8 mouse cellular contexts compared by ENCODE assay signal in the genomic region with DNA sequence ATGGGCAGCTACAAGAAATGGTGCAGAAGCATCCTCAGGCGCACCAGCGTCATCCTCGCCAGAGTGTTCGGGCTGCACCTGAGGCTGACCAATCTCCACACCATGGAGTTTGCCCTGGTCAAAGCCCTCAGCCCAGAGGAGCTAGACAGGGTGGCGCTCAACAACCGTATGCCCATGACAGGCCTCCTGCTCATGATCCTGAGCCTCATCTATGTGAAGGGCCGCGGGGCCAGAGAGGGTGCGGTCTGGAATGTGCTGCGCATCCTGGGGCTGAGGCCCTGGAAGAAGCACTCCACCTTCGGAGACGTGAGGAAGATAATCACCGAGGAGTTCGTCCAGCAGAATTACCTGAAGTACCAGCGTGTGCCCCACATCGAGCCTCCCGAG. TPM values are rescaled to one million over a fixed set of nuclear protein-coding genes. Genes with fewer than 3 reads are reported as not detected.
DNase-seq lines count a peak whose midpoint lies in the region; ATAC-seq and TF ChIP-seq lines count a peak whose summit lies in the region.

No protein-coding gene starts in this region.

- 0 out of 2 replicates have a peak, but pooled peaks cover 3% of the 10 kb centered on the region for H3K9me3 ChIP-seq in kidney, embryonic 14.5 days (ENCODE audit: control insufficient read depth, low read length)
- H3K9me3 ChIP-seq in forebrain, postnatal 0 days (ENCODE audit: low read length), result 0 out of 2 replicates have a peak, but pooled peaks cover 3% of the 10 kb centered on the region
- H3K9me3 ChIP-seq in neural tube, embryonic 15.5 days (replicated peaks), result no peaks in the 10 kb centered on the region

- no peak for DNase-seq in kidney, adult 8-10 months
- DNase-seq in adrenal gland, postnatal 25 days, result peak; percentile 1
- peak; percentile 12 for DNase-seq in forebrain, postnatal 0 days
- peak; percentile 1 to 5 for DNase-seq in layer of hippocampus, postnatal 36 days
- no peak for DNase-seq in cerebellum, adult 11-12 months
- DNase-seq in thymus, postnatal 14 days, result no peak

- no peaks in the 10 kb centered on the region for H3K27me3 ChIP-seq in kidney, embryonic 14.5 days (ENCODE audit: control insufficient read depth, insufficient read depth, low read length)
- H3K27me3 ChIP-seq in forebrain, postnatal 0 days (ENCODE audit: insufficient read depth, low read length), result no peaks in the 10 kb centered on the region
- H3K27me3 ChIP-seq in neural tube, embryonic 15.5 days (replicated peaks), result no peaks in the 10 kb centered on the region

- H3K4me2 ChIP-seq in kidney, embryonic 14.5 days (replicated peaks; ENCODE audit: low read depth, low read length), result peak overlapping the region; percentile 63
- H3K4me2 ChIP-seq in forebrain, postnatal 0 days (ENCODE audit: low read depth), result peak overlapping the region; percentile 56
- H3K4me2 ChIP-seq in neural tube, embryonic 15.5 days, result peak overlapping the region; percentile 65

- ATAC-seq in kidney, embryonic 14.5 days (ENCODE audit: low FRiP score, low TSS enrichment), result peak; percentile 69
- peak; percentile 19; the same call in 1 of the 2 replicates for ATAC-seq in forebrain, postnatal 0 days
- ATAC-seq in neural tube, embryonic 15.5 days (ENCODE audit: low FRiP score), result peak; percentile 50

- H3K27ac ChIP-seq in kidney, embryonic 14.5 days (ENCODE audit: low read depth, low read length), result no peak overlapping the region
- H3K27ac ChIP-seq in forebrain, postnatal 0 days (ENCODE audit: low read depth, low read length), result peak overlapping the region; percentile 78
- H3K27ac ChIP-seq in neural tube, embryonic 15.5 days (replicated peaks), result peak overlapping the region; percentile 83

- TF ChIP-seq CTCF in forebrain, postnatal 0 days (IDR thresholded peaks at IDR 0.05; ENCODE audit: low read depth), result no peak

- no peaks in the 10 kb centered on the region for H3K36me3 ChIP-seq in kidney, embryonic 14.5 days (ENCODE audit: control insufficient read depth, insufficient read depth, low read length)
- H3K36me3 ChIP-seq in forebrain, postnatal 0 days (ENCODE audit: insufficient read depth), result no peaks in the 10 kb centered on the region
- no peaks in the 10 kb centered on the region for H3K36me3 ChIP-seq in neural tube, embryonic 15.5 days

- WGBS in kidney, embryonic 14.5 days, result 36% methylated on average over 17 of the region's 17 CpGs
- 38% methylated on average over 17 of the region's 17 CpGs for WGBS in forebrain, postnatal 0 days
- WGBS in neural tube, embryonic 15.5 days, result 44% methylated on average over 17 of the region's 17 CpGs

- H3K4me3 ChIP-seq in kidney, embryonic 14.5 days (ENCODE audit: low read length), result peak overlapping the region; percentile 46
- peak overlapping the region; percentile 53 for H3K4me3 ChIP-seq in forebrain, postnatal 0 days (ENCODE audit: low read depth, low read length)
- H3K4me3 ChIP-seq in neural tube, embryonic 15.5 days (replicated peaks), result peak overlapping the region; percentile 55

- H3K4me1 ChIP-seq in kidney, embryonic 14.5 days (ENCODE audit: control insufficient read depth, insufficient read depth, low read length), result no peaks in the 10 kb centered on the region
- no peaks in the 10 kb centered on the region for H3K4me1 ChIP-seq in forebrain, postnatal 0 days (ENCODE audit: insufficient read depth)
- H3K4me1 ChIP-seq in neural tube, embryonic 15.5 days, result peaks cover 4% of the 10 kb centered on the region; the same call in 1 of the 2 replicates

- H3K9ac ChIP-seq in kidney, embryonic 14.5 days (ENCODE audit: low read depth, low read length), result peak overlapping the region; percentile 63; the same call in 1 of the 2 replicates
- peak overlapping the region; percentile 71 for H3K9ac ChIP-seq in forebrain, postnatal 0 days
- H3K9ac ChIP-seq in neural tube, embryonic 15.5 days (replicated peaks), result peak overlapping the region; percentile 65

RNA-seq across cellular contexts. Expression of a gene that starts 2.4 kb away (rescaled TPM):
- polyA plus RNA-seq in kidney, embryonic 14.5 days (2014; fragmentation: Nextera tagmentation; extraction: Ambion mirVana), result 75.1 and 78.4 TPM in 2 replicates
- total RNA-seq in adrenal gland, postnatal 25 days (2021), result 64.2 and 76.2 TPM in 2 replicates
- 339 and 512 TPM in 2 replicates for total RNA-seq in forebrain, postnatal 0 days (2014; rRNA removed)
- 540 and 638 TPM in 2 replicates for polyA plus RNA-seq in forebrain, postnatal 0 days (2015; fragmentation: Nextera tagmentation; extraction: Ambion mirVana)
- total RNA-seq in layer of hippocampus, postnatal 36 days (2021), result 100 to 1,000 TPM; 129 to 135 TPM
- 397 and 487 TPM in 2 replicates for polyA plus RNA-seq in neural tube, embryonic 15.5 days (2015; fragmentation: Nextera tagmentation; extraction: Ambion mirVana)

RNA-seq across cellular contexts. Expression of a gene that starts 28.0 kb away (rescaled TPM):
- polyA plus RNA-seq in kidney, embryonic 14.5 days (2014; fragmentation: Nextera tagmentation; extraction: Ambion mirVana), result 0.39 and 0.84 TPM in 2 replicates
- 3.0 and 3.8 TPM in 2 replicates for total RNA-seq in adrenal gland, postnatal 25 days (2021)
- total RNA-seq in forebrain, postnatal 0 days (2014; rRNA removed), result 8.7 and 21.4 TPM in 2 replicates
- 4.1 and 8.6 TPM in 2 replicates for polyA plus RNA-seq in forebrain, postnatal 0 days (2015; fragmentation: Nextera tagmentation; extraction: Ambion mirVana)
- total RNA-seq in layer of hippocampus, postnatal 36 days (2021), result 1 to 10 TPM; 1.4 to 1.5 TPM
- 12.0 and 13.8 TPM in 2 replicates for polyA plus RNA-seq in neural tube, embryonic 15.5 days (2015; fragmentation: Nextera tagmentation; extraction: Ambion mirVana)

Comparison
In these comparisons a context has a peak if more than half of its experiments do, and no peak if none do; other contexts are left out.
1. ATAC-seq: peak in every context shown above with its lines; median percentile 69 in kidney, embryonic 14.5 days; 50 in neural tube, embryonic 15.5 days; 19 in forebrain, postnatal 0 days.
2. DNase-seq: peak in adrenal gland, postnatal 25 days (single experiment), forebrain, postnatal 0 days (single experiment) and layer of hippocampus, postnatal 36 days (2 of 2); none in kidney, adult 8-10 months (0 of 2), cerebellum, adult 11-12 months (single experiment) and thymus, postnatal 14 days (single experiment).
3. Peak in every context shown above with its lines, with median percentiles within 50 percentile points of each other: H3K4me2 ChIP-seq, H3K4me3 ChIP-seq and H3K9ac ChIP-seq.